Mouse (Mus musculus): ENCODE measurements around the gene 4933427I04Rik.

GRCm38 (mm10) chr4:123812525-123812924 is 47.0 kb upstream of the 4933427I04Rik start:
- TF ChIP-seq CTCF (IDR thresholded peaks at IDR 0.05; ENCODE audit: insufficient read depth, low read depth, low read length) = no peak
- TF ChIP-seq POLR2A (IDR thresholded peaks at IDR 0.05; ENCODE audit: insufficient read depth, low read depth, low read length) = no peak

All from olfactory bulb, adult 2 months (tissue).